Mouse (Mus musculus) megakaryocyte progenitor cell, adult 5-6 weeks (primary cell): ENCODE measurements around the gene Sppl2a. TPM values are rescaled to one million over a fixed set of nuclear protein-coding genes. Genes with fewer than 3 reads are reported as not detected.
"Not testable (repeated sequence)": the region's sequence is repeated elsewhere in the genome, so short reads cannot be mapped to it uniquely, and the experiment has no call there.

ENCODE experiments used
- ATAC-seq: replicated peaks from 2 replicates; pipeline ENCODE4 v1.8.0; 2016; ENCODE audit warnings: mild to moderate bottlenecking, moderate TSS enrichment, inconsistent platforms; ENCODE audit not compliant: poor library complexity
- total RNA-seq, 2 experiments: library from RNA; stranded (forward) in 1 of 2; stranded (reverse) in 1 of 2; fragments of 157-497, 149-512 nt in 1 of 2; fragments of 200-1000 nt in 1 of 2; gene quantifications; 2 replicates each; pipeline versions ENCODE4 v1.2.3 to v1.2.4; 2015 to 2017

Sppl2a gene
- total RNA-seq, 2 experiments from 2014 or later, result 28.8 to 42.6 TPM

- ATAC-seq, result no peak
Observed at GRCm38 (mm10) chr2:126896941-126897340, 36.1 kb downstream of the Sppl2a start.

GRCm38 (mm10) chr2:126894245-126894644 is 38.8 kb downstream of the Sppl2a start:
- no peak for ATAC-seq

GRCm38 (mm10) chr2:126892316-126892715 is 40.7 kb downstream of the Sppl2a start:
- ATAC-seq, result no peak

GRCm38 (mm10) chr2:126891743-126892142 is 41.3 kb downstream of the Sppl2a start:
- ATAC-seq, result no peak

- ATAC-seq, result no peak
Observed at GRCm38 (mm10) chr2:126887141-126887540, 45.9 kb downstream of the Sppl2a start.

- no peak for ATAC-seq
Observed at GRCm38 (mm10) chr2:126885871-126886270, 47.2 kb downstream of the Sppl2a start.

GRCm38 (mm10) chr2:126882711-126883110 is 50.3 kb downstream of the Sppl2a start:
- not testable (repeated sequence) for ATAC-seq

GRCm38 (mm10) chr2:126877991-126878390 is 55.0 kb downstream of the Sppl2a start:
- no peak for ATAC-seq

GRCm38 (mm10) chr2:126875871-126876796 is 56.9 kb downstream of the Sppl2a start, which contains the start of gene Trpm7:
Gene Trpm7 (minus strand): TSS chr2:126876230.
- ATAC-seq, result peak; percentile 90

GRCm38 (mm10) chr2:126875516-126875835 is 57.6 kb downstream of the Sppl2a start:
- ATAC-seq, result peak; percentile 43

GRCm38 (mm10) chr2:126874809-126875515 is 58.1 kb downstream of the Sppl2a start:
- ATAC-seq, result no peak

GRCm38 (mm10) chr2:126866301-126866700 is 66.7 kb downstream of the Sppl2a start:
- no peak for ATAC-seq

GRCm38 (mm10) chr2:126865501-126866199 is 67.4 kb downstream of the Sppl2a start:
- ATAC-seq, result no peak

- ATAC-seq, result no peak
Observed at GRCm38 (mm10) chr2:126865026-126865425, 68.0 kb downstream of the Sppl2a start.

- no peak for ATAC-seq
Observed at GRCm38 (mm10) chr2:126844751-126845150, 88.3 kb downstream of the Sppl2a start.

Other genes with a start within 250 kb of the Sppl2a start
- 48.5 and 52.0 TPM in 2 replicates for gene Usp8, start 225.9 kb downstream of the Sppl2a start, total RNA-seq (2015)
- gene Usp8, start 225.9 kb downstream of the Sppl2a start, total RNA-seq (2017), result 52.0 and 62.6 TPM in 2 replicates
- gene Usp50, start 149.8 kb downstream of the Sppl2a start, total RNA-seq (2015), result 0.24 and 0.54 TPM in 2 replicates
- 0.12 and 0.14 TPM in 2 replicates for gene Usp50, start 149.8 kb downstream of the Sppl2a start, total RNA-seq (2017)
- gene Trpm7, start 57.0 kb downstream of the Sppl2a start, total RNA-seq (2015), result 85.5 and 90.1 TPM in 2 replicates
- 92.7 and 118 TPM in 2 replicates for gene Trpm7, start 57.0 kb downstream of the Sppl2a start, total RNA-seq (2017)
- 8.3 and 10.6 TPM in 2 replicates for gene Ap4e1, start 75.5 kb upstream of the Sppl2a start, total RNA-seq (2015)
- 17.1 and 20.6 TPM in 2 replicates for gene Ap4e1, start 75.5 kb upstream of the Sppl2a start, total RNA-seq (2017)
- 37.0 and 38.7 TPM in 2 replicates for gene Blvra, start 137.4 kb upstream of the Sppl2a start, total RNA-seq (2015)
- 30.9 and 42.2 TPM in 2 replicates for gene Blvra, start 137.4 kb upstream of the Sppl2a start, total RNA-seq (2017)
- 49.5 and 53.5 TPM in 2 replicates for gene Ncaph, start 200.7 kb upstream of the Sppl2a start, total RNA-seq (2015)
- gene Ncaph, start 200.7 kb upstream of the Sppl2a start, total RNA-seq (2017), result 57.3 and 58.7 TPM in 2 replicates
- gene Itpripl1, start 210.2 kb upstream of the Sppl2a start, total RNA-seq (2015), result 17.5 and 18.7 TPM in 2 replicates
- gene Itpripl1, start 210.2 kb upstream of the Sppl2a start, total RNA-seq (2017), result 20.4 and 23.3 TPM in 2 replicates